Mouse (Mus musculus) kidney, postnatal 0 days (tissue): ENCODE data around the gene Hist1h4d. TPM values are rescaled to one million over a fixed set of nuclear protein-coding genes. Genes with fewer than 3 reads are reported as not detected.
"Not testable (repeated sequence)": the region's sequence is repeated elsewhere in the genome, so short reads cannot be mapped to it uniquely, and the experiment has no call there.

Source experiments
- ATAC-seq: fragments of 200-750 bp; cut with Nextera tagmentation; replicated peaks from 2 replicates; pipeline ENCODE4 v1.8.0; 2017; ENCODE audit warnings: low read depth, moderate number of reproducible peaks, moderate TSS enrichment, moderate library complexity; ENCODE audit not compliant: low FRiP score
- DNase-seq: peaks from one replicate; pipeline ENCODE4 v3.0.0-alpha.2; 2016; ENCODE audit warnings: low spot score
- H3K27ac ChIP-seq: fragments of 300-500 bp; sonication (generic); 2 replicates; pipeline ENCODE4 v1.5.1; 2014; ENCODE audit warnings: mild to moderate bottlenecking
- H3K27me3 ChIP-seq: fragments of 300-500 bp; sonication (generic); 2 replicates; pipeline ENCODE4 v1.6.1; 2014; ENCODE audit warnings: low read length, mixed read lengths; ENCODE audit not compliant: insufficient read depth
- H3K36me3 ChIP-seq: fragments of 300-500 bp; sonication (generic); 2 replicates; pipeline ENCODE4 v1.6.1; 2014; ENCODE audit warnings: low read length, mixed read lengths; ENCODE audit not compliant: insufficient read depth
- H3K4me1 ChIP-seq: fragments of 300-500 bp; sonication (generic); replicated peaks from 2 replicates; pipeline ENCODE4 v1.6.1; 2014; ENCODE audit warnings: antibody characterized with exemption, low read length, mixed read lengths; ENCODE audit not compliant: insufficient read depth
- H3K4me2 ChIP-seq: fragments of 300-500 bp; sonication (generic); 2 replicates; pipeline ENCODE4 v1.6.1; 2014; ENCODE audit warnings: mild to moderate bottlenecking, low read length, moderate library complexity, mixed read lengths
- H3K4me3 ChIP-seq: fragments of 300-500 bp; sonication (generic); replicated peaks from 2 replicates; pipeline ENCODE4 v1.5.1; 2014; ENCODE audit warnings: low read depth, low read length
- H3K9ac ChIP-seq: fragments of 300-500 bp; sonication (generic); 2 replicates; pipeline ENCODE4 v1.6.1; 2014; ENCODE audit warnings: low read depth, low read length
- H3K9me3 ChIP-seq: fragments of 300-500 bp; sonication (generic); replicated peaks from 2 replicates; pipeline ENCODE4 v1.6.1; 2016; ENCODE audit warnings: low read length, inconsistent platforms, mixed read lengths
- CTCF ChIP-seq: IDR thresholded peaks from 2 replicates; pipeline ENCODE4 v1.5.1; 2016; ENCODE audit warnings: antibody characterized with exemption, low read depth, mild to moderate bottlenecking, moderate library complexity
- WGBS: fragments of 180-500 bp; shearing (Covaris S2); extraction: QIAGEN DNeasy Blood & Tissue Kit; methylation state at CpG from one replicate; pipeline ENCODE4 v1.1.7; 2014; 5-methylcytosine and 5-hydroxymethylcytosine counted together
- polyA plus RNA-seq: library from polyadenylated mRNA; unstranded; fragments of >200 nt; fragmentation: Nextera tagmentation; extraction: Ambion mirVana; gene quantifications from 2 replicates; pipeline ENCODE4 v1.2.1, GENCODE M21; 2015

The Hist1h4d gene
- polyA plus RNA-seq, 1 experiment from 2014 or later, result 77.0 TPM

DNA sequence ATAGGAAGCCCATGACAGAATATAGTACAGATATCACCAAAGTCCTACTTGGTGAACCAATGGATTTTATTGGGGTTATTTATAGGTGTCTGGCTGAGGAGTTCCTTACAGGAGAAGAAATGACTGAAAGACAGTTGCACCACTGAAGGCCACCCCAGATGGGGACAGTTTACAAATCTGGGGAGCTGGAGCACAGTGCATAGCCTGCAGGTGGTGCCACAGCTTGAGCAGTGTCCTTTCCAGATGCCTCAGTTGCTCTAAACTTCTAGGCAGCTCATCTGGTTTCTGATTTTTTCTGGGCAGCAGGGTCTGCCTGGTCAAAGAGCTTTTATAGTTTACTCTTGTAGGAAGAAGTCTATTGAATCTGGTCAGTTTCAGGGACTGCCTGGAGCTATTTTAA, 28.4 kb downstream of the Hist1h4d start:
- Histone ChIP-seq H3K27ac (no peak overlapping the region), H3K36me3 (no peaks in the 10 kb centered on the region), H3K4me1 (no peaks in the 10 kb centered on the region), H3K9me3 (no peaks in the 10 kb centered on the region), H3K4me3 (no peak overlapping the region), H3K4me2 (no peak overlapping the region), H3K9ac (no peak overlapping the region), H3K27me3 (no peaks in the 10 kb centered on the region)
- TF ChIP-seq CTCF, result no peak
- DNase-seq, result no peak
- no peak for ATAC-seq

DNA sequence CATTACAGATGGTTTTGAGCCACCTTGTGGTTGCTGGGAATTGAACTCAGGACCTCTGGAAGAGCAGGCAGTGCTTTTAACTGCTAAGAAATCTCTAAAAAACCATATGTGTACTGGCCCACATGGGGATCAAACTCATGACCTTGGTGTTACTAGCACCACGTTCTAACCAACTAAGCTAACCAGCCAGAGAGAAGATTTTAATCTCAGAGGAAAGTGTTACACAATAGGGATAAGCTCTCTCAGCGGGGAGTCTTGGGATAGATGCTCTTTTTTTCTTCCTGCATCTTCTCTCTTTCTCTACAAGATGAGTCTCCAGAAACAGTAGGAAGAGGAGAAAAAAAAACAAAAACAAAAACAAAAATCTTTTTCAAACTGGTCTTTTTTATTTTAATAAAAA, 29.0 kb downstream of the Hist1h4d start:
- H3K36me3 ChIP-seq, result no peaks in the 10 kb centered on the region
- WGBS, result 70% methylated on average over 2 of the region's 2 CpGs
- DNase-seq, result no peak
- no peak overlapping the region for H3K4me3 ChIP-seq
- H3K9ac ChIP-seq, result no peak overlapping the region
- H3K4me2 ChIP-seq, result no peak overlapping the region
- H3K27me3 ChIP-seq, result no peaks in the 10 kb centered on the region
- no peak for ATAC-seq
- no peak for TF ChIP-seq CTCF
- no peaks in the 10 kb centered on the region for H3K9me3 ChIP-seq
- H3K27ac ChIP-seq, result no peak overlapping the region
- no peaks in the 10 kb centered on the region for H3K4me1 ChIP-seq

DNA sequence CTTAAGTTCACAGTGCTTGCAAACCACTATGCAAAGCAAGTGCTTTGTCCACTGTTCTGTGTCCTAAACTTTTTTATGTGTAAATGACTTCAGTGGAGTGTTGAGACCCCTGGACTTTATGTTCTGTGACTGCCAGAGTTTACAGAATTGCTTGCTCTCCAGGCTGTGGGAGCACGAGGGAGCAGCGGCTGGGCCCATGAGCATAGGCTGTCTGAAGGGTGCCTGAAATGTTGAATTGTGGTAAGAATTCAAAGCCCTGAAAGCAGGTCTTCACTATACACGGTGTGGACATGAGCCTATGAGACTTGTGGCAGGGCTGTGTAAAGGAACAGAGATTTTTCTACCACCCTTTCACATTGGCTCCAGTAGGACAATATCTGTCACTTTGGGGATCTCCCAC, 30.2 kb downstream of the Hist1h4d start:
- H3K4me1 ChIP-seq, result no peaks in the 10 kb centered on the region
- no peaks in the 10 kb centered on the region for H3K27me3 ChIP-seq
- 44% methylated on average over 3 of the region's 3 CpGs for WGBS
- no peaks in the 10 kb centered on the region for H3K36me3 ChIP-seq
- no peak overlapping the region for H3K4me3 ChIP-seq
- no peak for TF ChIP-seq CTCF
- no peak overlapping the region for H3K9ac ChIP-seq
- no peak overlapping the region for H3K27ac ChIP-seq
- ATAC-seq (no peak), DNase-seq (peak; percentile 12)
- H3K4me2 ChIP-seq, result no peak overlapping the region
- H3K9me3 ChIP-seq, result no peaks in the 10 kb centered on the region

DNA sequence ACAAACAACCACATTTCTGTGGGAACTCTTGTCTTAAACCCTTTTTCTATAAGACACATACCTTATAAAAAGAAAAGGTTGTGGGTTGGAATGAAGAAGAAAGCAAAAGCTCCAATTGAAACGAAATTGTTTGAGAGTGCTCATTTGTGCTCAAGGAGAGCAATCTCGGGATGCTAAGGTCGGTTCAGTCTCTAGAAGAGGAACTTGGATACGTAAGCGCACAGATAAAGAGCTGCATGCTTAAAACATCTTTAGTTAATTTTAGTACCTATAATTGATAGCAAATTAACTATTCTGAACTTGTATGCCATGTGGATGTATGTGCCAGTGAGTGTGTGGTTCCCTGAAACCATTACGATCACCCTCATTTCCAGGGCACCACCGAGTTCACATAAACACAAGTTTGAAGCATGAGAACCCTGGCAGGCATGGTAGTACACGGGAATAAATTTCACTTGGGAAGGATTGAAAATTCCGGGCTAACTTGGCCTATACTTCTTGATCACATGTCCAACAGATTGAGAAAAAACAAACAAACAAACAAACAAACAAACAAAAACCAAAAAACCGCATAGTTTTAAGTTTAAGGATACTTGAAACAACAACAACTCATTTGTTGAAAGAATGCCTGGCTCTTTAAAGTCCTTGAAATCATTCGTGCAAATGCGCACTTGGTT, 38.8 kb downstream of the Hist1h4d start:
- Histone ChIP-seq H3K4me1 (peaks cover 3% of the 10 kb centered on the region; the same call in 1 of the 2 replicates), H3K4me3 (peak overlapping the region; percentile 56), H3K27me3 (no peaks in the 10 kb centered on the region), H3K9me3 (no peaks in the 10 kb centered on the region), H3K36me3 (no peaks in the 10 kb centered on the region), H3K27ac (peak overlapping the region; percentile 96), H3K4me2 (peak overlapping the region; percentile 85), H3K9ac (peak overlapping the region; percentile 89; the same call in 1 of the 2 replicates)
- DNase-seq (no peak), ATAC-seq (no peak)
- WGBS, result 47% methylated on average over 12 of the region's 12 CpGs
- no peak for TF ChIP-seq CTCF

DNA sequence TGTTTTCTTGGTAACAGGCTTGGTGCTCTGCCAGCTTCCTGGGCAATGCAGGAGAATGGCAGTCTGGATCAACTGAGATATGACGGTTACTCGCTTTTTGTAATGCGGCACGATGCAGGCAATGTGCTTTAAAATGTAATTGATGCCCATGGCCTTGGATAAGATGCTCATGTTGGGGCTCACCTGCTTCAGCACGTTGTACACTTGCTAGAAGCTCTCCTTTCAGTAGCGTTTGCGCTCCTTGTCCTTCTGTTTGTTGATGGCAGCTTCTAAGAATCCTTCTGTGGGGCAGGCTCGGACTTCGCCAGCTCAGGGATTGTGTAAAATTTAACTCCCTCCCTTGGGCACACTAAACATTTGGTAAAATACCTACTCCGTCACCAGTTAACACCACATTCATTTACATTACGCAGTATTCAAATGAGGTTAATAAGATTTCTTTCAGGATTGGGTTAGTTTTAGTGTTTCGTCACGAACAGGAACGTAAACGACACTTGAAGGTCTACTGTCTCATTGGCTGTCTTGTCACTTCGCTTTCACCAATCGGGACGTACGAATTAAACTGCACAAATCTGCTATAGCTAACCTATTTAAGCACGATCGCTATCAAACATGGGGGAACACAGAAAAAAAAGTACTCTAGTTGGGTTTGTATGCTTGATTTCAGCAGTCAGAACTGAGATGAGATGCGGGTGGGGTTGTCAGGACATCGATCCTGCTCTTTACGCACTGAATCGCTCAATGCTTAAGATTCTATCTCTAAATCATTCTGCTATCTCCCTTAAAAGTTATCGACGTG, 39.5 kb downstream of the Hist1h4d start, which contains the start of gene Hist1h2be:
Gene Hist1h2be (minus strand): TSS at position 392 of the 799 bp plus-strand sequence.
- peaks cover 3% of the 10 kb centered on the region; the same call in 1 of the 2 replicates for H3K4me1 ChIP-seq
- no peak for TF ChIP-seq CTCF
- peak within 1 kb of the TSS; percentile 56 for H3K4me3 ChIP-seq
- no peaks in the 10 kb centered on the region for H3K9me3 ChIP-seq
- H3K27ac ChIP-seq, result peak within 1 kb of the TSS; percentile 96
- DNase-seq, result peak; percentile 97
- peak within 1 kb of the TSS; percentile 85 for H3K4me2 ChIP-seq
- H3K36me3 ChIP-seq, result no peaks in the 10 kb centered on the region
- H3K27me3 ChIP-seq, result no peaks in the 10 kb centered on the region
- H3K9ac ChIP-seq, result peak within 1 kb of the TSS; percentile 89
- ATAC-seq, result peak; percentile 84
- WGBS, result 0% methylated on average over 27 of the region's 27 CpGs

DNA sequence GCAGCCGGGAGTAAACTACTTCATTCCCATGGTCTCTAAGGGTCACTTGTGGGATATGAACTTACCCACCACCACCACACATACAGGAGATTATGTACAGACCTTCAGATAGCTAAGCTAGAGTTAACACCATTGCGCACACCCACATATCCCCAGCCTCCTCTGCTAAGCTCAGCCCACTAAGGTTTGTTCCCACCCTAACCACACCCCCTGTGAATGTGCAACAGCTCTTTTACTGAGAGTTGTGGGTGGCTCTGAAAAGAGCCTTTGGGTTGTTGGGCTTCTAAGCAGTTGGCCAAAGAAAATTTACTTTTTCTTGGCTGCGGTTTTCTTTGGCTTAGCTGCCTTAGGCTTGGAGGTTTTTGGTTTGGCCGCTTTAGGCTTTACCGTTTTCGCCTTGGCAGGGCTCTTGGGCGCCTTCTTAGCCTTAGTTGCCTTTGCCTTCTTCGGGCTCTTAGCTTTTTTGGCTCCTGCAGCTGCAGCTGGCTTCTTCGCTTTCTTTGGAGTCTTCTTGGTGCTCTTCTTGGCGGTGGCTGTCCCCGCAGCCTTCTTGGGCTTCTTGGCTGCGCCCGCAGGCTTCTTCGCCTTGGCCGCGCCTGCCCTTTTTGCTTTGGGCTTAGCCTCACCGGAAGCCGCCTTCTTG, 40.3 kb downstream of the Hist1h4d start:
- WGBS, result under 1% methylated on average over 18 of the region's 18 CpGs
- peak overlapping the region; percentile 85 for H3K4me2 ChIP-seq
- no peaks in the 10 kb centered on the region for H3K9me3 ChIP-seq
- H3K9ac ChIP-seq, result peak overlapping the region; percentile 89
- peak overlapping the region; percentile 56 for H3K4me3 ChIP-seq
- TF ChIP-seq CTCF, result no peak
- peak; percentile 87 for ATAC-seq
- no peaks in the 10 kb centered on the region for H3K36me3 ChIP-seq
- H3K4me1 ChIP-seq, result peaks cover 3% of the 10 kb centered on the region; the same call in 1 of the 2 replicates
- peak overlapping the region; percentile 96 for H3K27ac ChIP-seq
- no peaks in the 10 kb centered on the region for H3K27me3 ChIP-seq
- peak; percentile 96 for DNase-seq

DNA sequence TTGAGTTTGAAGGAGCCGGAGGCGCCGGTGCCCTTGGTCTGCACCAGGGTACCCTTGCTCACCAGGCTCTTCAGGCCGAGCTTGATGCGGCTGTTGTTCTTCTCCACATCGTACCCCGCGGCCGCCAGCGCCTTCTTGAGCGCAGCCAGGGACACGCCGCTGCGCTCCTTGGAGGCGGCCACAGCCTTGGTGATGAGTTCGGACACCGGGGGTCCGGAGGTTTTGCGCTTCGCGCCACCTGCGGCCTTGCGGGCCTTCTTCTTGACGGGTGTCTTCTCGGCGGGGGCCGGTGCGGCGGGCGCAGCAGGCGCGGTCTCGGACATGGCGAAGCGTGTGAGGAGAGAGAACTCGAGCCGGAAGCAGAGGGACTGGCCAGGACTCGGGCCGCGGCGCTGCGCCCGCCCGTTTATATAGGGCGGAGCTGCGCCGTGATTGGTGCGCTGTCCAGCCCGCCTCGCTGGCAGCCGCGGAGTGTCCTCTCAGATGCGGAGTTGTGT, 40.8 kb downstream of the Hist1h4d start, which contains the start of gene Hist1h1e:
Gene Hist1h1e (minus strand): TSS at position 384 of the 497 bp plus-strand sequence.
- whole genome bisulfite sequencing, result under 1% methylated on average over 51 of the region's 53 CpGs
- H3K27me3 ChIP-seq, H3K9me3 ChIP-seq, H3K36me3 ChIP-seq, H3K4me1 ChIP-seq: not testable (repeated sequence)
- Histone ChIP-seq H3K4me2 (peak within 1 kb of the TSS; percentile 85), H3K4me3 (peak within 1 kb of the TSS; percentile 56), H3K27ac (peak within 1 kb of the TSS; percentile 96), H3K9ac (peak within 1 kb of the TSS; percentile 89)
- DNase-seq, result peak; percentile 94
- peak; percentile 92 for ATAC-seq
